Mouse (Mus musculus) forebrain, embryonic 14.5 days (tissue): ENCODE data around the gene Abcb9. TPM values are rescaled to one million over a fixed set of nuclear protein-coding genes. Genes with fewer than 3 reads are reported as not detected.
A peak's percentile ranks its signal among the peaks of the same experiment; 100 is the strongest.
"Not testable (repeated sequence)": the region's sequence is repeated elsewhere in the genome, so short reads cannot be mapped to it uniquely, and the experiment has no call there.

Source experiments
- ATAC-seq: fragments of 200-750 bp; cut with Nextera tagmentation; 2 replicates; pipeline ENCODE4 v1.8.0; 2017; ENCODE audit warnings: mild to moderate bottlenecking, moderate library complexity
- DNase-seq: peaks from one replicate; pipeline ENCODE4 v3.0.0-alpha.2; 2015; ENCODE audit warnings: low spot score
- H3K27ac ChIP-seq: fragments of 300-500 bp; sonication (generic); 2 replicates; pipeline ENCODE4 v1.5.1; 2014; ENCODE audit warnings: low read depth, mild to moderate bottlenecking, control low read depth, low read length, moderate library complexity
- H3K27me3 ChIP-seq: fragments of 300-500 bp; sonication (generic); replicated peaks from 2 replicates; pipeline ENCODE4 v1.6.1; 2014; ENCODE audit warnings: low read length, control low read depth, mixed read lengths; ENCODE audit not compliant: control insufficient read depth, insufficient read depth
- H3K36me3 ChIP-seq: fragments of 300-500 bp; sonication (generic); 2 replicates; pipeline ENCODE4 v1.6.1; 2014; ENCODE audit warnings: low read length, control low read depth; ENCODE audit not compliant: control insufficient read depth, insufficient read depth
- H3K4me1 ChIP-seq: fragments of 300-500 bp; sonication (generic); 2 replicates; pipeline ENCODE4 v1.6.1; 2014; ENCODE audit warnings: antibody characterized with exemption, low read length, control low read depth; ENCODE audit not compliant: control insufficient read depth, insufficient read depth
- H3K4me2 ChIP-seq: fragments of 300-500 bp; sonication (generic); 2 replicates; pipeline ENCODE4 v1.6.1; 2014; ENCODE audit warnings: mild to moderate bottlenecking, control low read depth, low read length
- H3K4me3 ChIP-seq: fragments of 300-500 bp; sonication (generic); 2 replicates; pipeline ENCODE4 v1.5.1; 2014; ENCODE audit warnings: low read depth, low read length, control low read depth
- H3K9ac ChIP-seq: fragments of 300-500 bp; sonication (generic); 2 replicates; pipeline ENCODE4 v1.6.1; 2014; ENCODE audit warnings: mild to moderate bottlenecking, low read length, control low read depth, moderate library complexity
- H3K9me3 ChIP-seq: fragments of 300-500 bp; sonication (generic); replicated peaks from 2 replicates; pipeline ENCODE4 v1.6.1; 2016; ENCODE audit warnings: low read length, control low read depth, mixed read lengths; ENCODE audit not compliant: control insufficient read depth
- WGBS: fragments of 180-500 bp; shearing (Covaris S2); extraction: QIAGEN DNeasy Blood & Tissue Kit; methylation state at CpG from one replicate; pipeline ENCODE4 v1.1.7; 2014; 5-methylcytosine and 5-hydroxymethylcytosine counted together
- polyA plus RNA-seq: library from polyadenylated mRNA; unstranded; fragments of >200 nt; fragmentation: Nextera tagmentation; extraction: Ambion mirVana; gene quantifications from 2 replicates; pipeline ENCODE4 v1.2.1, GENCODE M21; 2014

Abcb9 gene
- polyA plus RNA-seq, 1 experiment from 2014 or later = 6.8 TPM

GRCm38 (mm10) chr5:124056956-124057355, 38.6 kb downstream of the Abcb9 start:
- Histone ChIP-seq H3K4me2 (no peak overlapping the region), H3K27me3 (no peaks in the 10 kb centered on the region), H3K9ac (no peak overlapping the region), H3K27ac (no peak overlapping the region), H3K36me3 (no peaks in the 10 kb centered on the region), H3K9me3 (no peaks in the 10 kb centered on the region; the same call in 1 of the 2 replicates), H3K4me1 (no peaks in the 10 kb centered on the region), H3K4me3 (no peak overlapping the region)
- ATAC-seq = no peak
- 44% methylated on average over 4 of the region's 4 CpGs for WGBS
- DNase-seq = no peak

GRCm38 (mm10) chr5:124056219-124056618, 39.4 kb downstream of the Abcb9 start:
- no peaks in the 10 kb centered on the region; the same call in 1 of the 2 replicates for H3K9me3 ChIP-seq
- DNase-seq (no peak), ATAC-seq (no peak)
- no peak overlapping the region for H3K9ac ChIP-seq
- WGBS = 100% methylated on average over 1 of the region's 1 CpGs
- no peaks in the 10 kb centered on the region for H3K4me1 ChIP-seq
- no peak overlapping the region for H3K4me3 ChIP-seq
- H3K27ac ChIP-seq = no peak overlapping the region
- no peak overlapping the region for H3K4me2 ChIP-seq
- H3K36me3 ChIP-seq = no peaks in the 10 kb centered on the region
- no peaks in the 10 kb centered on the region for H3K27me3 ChIP-seq

- H3K9me3 ChIP-seq, H3K27me3 ChIP-seq, ATAC-seq, H3K4me2 ChIP-seq, H3K4me1 ChIP-seq, DNase-seq, H3K9ac ChIP-seq, H3K36me3 ChIP-seq, H3K27ac ChIP-seq, H3K4me3 ChIP-seq: not testable (repeated sequence)
- 92% methylated on average over 7 of the region's 7 CpGs for WGBS
Observed at GRCm38 (mm10) chr5:124052641-124053040, 43.0 kb downstream of the Abcb9 start.

- Histone ChIP-seq H3K9me3 (no peaks in the 10 kb centered on the region; the same call in 1 of the 2 replicates), H3K4me2 (no peak overlapping the region), H3K4me3 (no peak overlapping the region), H3K9ac (no peak overlapping the region), H3K27me3 (no peaks in the 10 kb centered on the region), H3K36me3 (no peaks in the 10 kb centered on the region), H3K27ac (no peak overlapping the region), H3K4me1 (no peaks in the 10 kb centered on the region)
- no peak for ATAC-seq
- WGBS = 87% methylated on average over 11 of the region's 11 CpGs
- no peak for DNase-seq
Observed at GRCm38 (mm10) chr5:124051899-124052491, 43.6 kb downstream of the Abcb9 start.

- WGBS = 75% methylated on average over 14 of the region's 14 CpGs
- Histone ChIP-seq H3K4me1 (peaks cover 4% of the 10 kb centered on the region; the same call in 1 of the 2 replicates), H3K27ac (0 out of 2 replicates have a peak overlapping the region, but pooled peaks have one; percentile 41), H3K4me3 (no peak overlapping the region), H3K9ac (peak overlapping the region; percentile 5; the same call in 1 of the 2 replicates), H3K4me2 (no peak overlapping the region), H3K27me3 (no peaks in the 10 kb centered on the region), H3K9me3 (no peaks in the 10 kb centered on the region), H3K36me3 (no peaks in the 10 kb centered on the region)
- DNase-seq (no peak), ATAC-seq (no peak)
Observed at GRCm38 (mm10) chr5:124050095-124051050, 45.2 kb downstream of the Abcb9 start.

- no peaks in the 10 kb centered on the region for H3K27me3 ChIP-seq
- 79% methylated on average over 15 of the region's 15 CpGs for WGBS
- H3K4me1 ChIP-seq = peaks cover 7% of the 10 kb centered on the region; the same call in 1 of the 2 replicates
- no peaks in the 10 kb centered on the region for H3K9me3 ChIP-seq
- ATAC-seq (no peak), DNase-seq (no peak)
- H3K27ac ChIP-seq = 0 out of 2 replicates have a peak overlapping the region, but pooled peaks have one; percentile 41
- no peaks in the 10 kb centered on the region for H3K36me3 ChIP-seq
- no peak overlapping the region for H3K4me2 ChIP-seq
- H3K4me3 ChIP-seq = no peak overlapping the region
- H3K9ac ChIP-seq = no peak overlapping the region
Observed at GRCm38 (mm10) chr5:124049249-124050045, 46.2 kb downstream of the Abcb9 start.

- no peak for ATAC-seq
- Histone ChIP-seq H3K9ac (no peak overlapping the region), H3K4me1 (peaks cover 20% of the 10 kb centered on the region), H3K4me2 (no peak overlapping the region), H3K9me3 (no peaks in the 10 kb centered on the region), H3K4me3 (no peak overlapping the region), H3K36me3 (no peaks in the 10 kb centered on the region), H3K27me3 (no peaks in the 10 kb centered on the region), H3K27ac (no peak overlapping the region)
- no peak for DNase-seq
- 85% methylated on average over 7 of the region's 7 CpGs for WGBS
Observed at GRCm38 (mm10) chr5:124046741-124047401, 48.7 kb downstream of the Abcb9 start.

- H3K27me3 ChIP-seq = no peaks in the 10 kb centered on the region
- no peaks in the 10 kb centered on the region for H3K36me3 ChIP-seq
- H3K4me3 ChIP-seq = no peak overlapping the region
- DNase-seq (peak; percentile 71), ATAC-seq (0 out of 2 replicates have a peak, but pooled peaks have one; percentile 16)
- 32% methylated on average over 11 of the region's 11 CpGs for WGBS
- H3K4me2 ChIP-seq = no peak overlapping the region
- H3K4me1 ChIP-seq = peaks cover 20% of the 10 kb centered on the region
- no peaks in the 10 kb centered on the region for H3K9me3 ChIP-seq
- peak overlapping the region; percentile 17; the same call in 1 of the 2 replicates for H3K9ac ChIP-seq
- H3K27ac ChIP-seq = peak overlapping the region; percentile 94
Observed at GRCm38 (mm10) chr5:124045453-124046010, 50.1 kb downstream of the Abcb9 start.
